Mouse (Mus musculus): ENCODE results near the gene Cutal. TPM values are rescaled to one million over a fixed set of nuclear protein-coding genes. Genes with fewer than 3 reads are reported as not detected.

Gene Cutal
- total RNA-seq, 4 experiments from 2014 or later, result 0.20 to 0.31 (median 0.22) TPM

GRCm38 (mm10) chr2:34914069-34914822 lies 40.0 kb downstream of the Cutal start:
- no peak for DNase-seq (ENCODE audit: low spot score in 2 of 2)

GRCm38 (mm10) chr2:34914823-34915082 lies 40.6 kb downstream of the Cutal start:
- DNase-seq (ENCODE audit: low spot score in 2 of 2), result no peak

- DNase-seq (ENCODE audit: low spot score in 2 of 2), result no peak
These were observed 40.9 kb downstream of the Cutal start for GRCm38 (mm10) chr2:34915103-34915502.

GRCm38 (mm10) chr2:34920144-34920543 lies 45.9 kb downstream of the Cutal start:
- DNase-seq (ENCODE audit: low spot score in 2 of 2), result no peak

GRCm38 (mm10) chr2:34922729-34923128 lies 48.5 kb downstream of the Cutal start:
- no peak for DNase-seq (ENCODE audit: low spot score in 2 of 2)

GRCm38 (mm10) chr2:34927320-34927719 lies 53.1 kb downstream of the Cutal start:
- no peak for DNase-seq (ENCODE audit: low spot score in 2 of 2)

- no peak for DNase-seq (ENCODE audit: low spot score in 2 of 2)
These were observed 63.3 kb downstream of the Cutal start for GRCm38 (mm10) chr2:34937460-34937859.

- peak; percentile 10 to 34 for DNase-seq (ENCODE audit: low spot score in 2 of 2)
These were observed 64.3 kb downstream of the Cutal start for GRCm38 (mm10) chr2:34938269-34939208.

GRCm38 (mm10) chr2:34940246-34940645 lies 66.0 kb downstream of the Cutal start:
- no peak for DNase-seq (ENCODE audit: low spot score in 2 of 2)

GRCm38 (mm10) chr2:34941061-34941675 lies 67.0 kb downstream of the Cutal start:
- DNase-seq (ENCODE audit: low spot score in 2 of 2), result no peak

Other genes with a start within 250 kb of the Cutal start
- gene Gapvd1, start 119.2 kb upstream of the Cutal start, total RNA-seq (2022), result 10 to 100 TPM; 34.1 to 36.4 (median 35.4) TPM
- gene Hspa5, start 102.4 kb upstream of the Cutal start, total RNA-seq (2022), result 100 to 1,000 TPM; 149 to 179 (median 165) TPM
- gene Rabepk, start 74.5 kb upstream of the Cutal start, total RNA-seq (2022), result 10 to 100 TPM in 3 of 4 experiments, 1 to 10 TPM in 1; 7.4 to 13.1 (median 11.4) TPM
- gene Fbxw2, start 48.1 kb upstream of the Cutal start, total RNA-seq (2022), result 10 to 100 TPM; 53.0 to 58.9 (median 56.3) TPM
- gene Gm34653, start 41.4 kb upstream of the Cutal start, total RNA-seq (2022), result under 1 TPM in 3 of 4 experiments, not detected in 1; 0.15 to 0.19 (median 0.18) TPM
- gene Psmd5, start 572 bp downstream of the Cutal start, total RNA-seq (2022), result 10 to 100 TPM; 11.0 to 18.6 (median 15.5) TPM
- 1 to 10 TPM in 1 of 4 experiments, under 1 TPM in 3; 0.29 to 1.1 (median 0.46) TPM for gene Phf19, start 39.6 kb downstream of the Cutal start, total RNA-seq (2022)
- 1 to 10 TPM in 1 of 4 experiments, under 1 TPM in 2, not detected in 1; 0.27 to 1.4 (median 0.58) TPM for gene Traf1, start 87.4 kb downstream of the Cutal start, total RNA-seq (2022)
- gene Hc, start 187.0 kb downstream of the Cutal start, total RNA-seq (2022), result under 1 TPM in 1 of 4 experiments, not detected in 3; 0.21 TPM
- under 1 TPM in 1 of 4 experiments, not detected in 3; 0.16 TPM for gene AI182371, start 227.1 kb downstream of the Cutal start, total RNA-seq (2022)
- gene Cntrl, start 235.1 kb downstream of the Cutal start, total RNA-seq (2022), result 1 to 10 TPM; 4.1 to 6.0 (median 4.6) TPM

All from gastrocnemius, adult 8-10 months (tissue).